Mouse (Mus musculus) fat pad, adult 2 months (tissue): ENCODE measurements around the gene Add1.
"Not testable (repeated sequence)": the region's sequence is repeated elsewhere in the genome, so short reads cannot be mapped to it uniquely, and the experiment has no call there.

Experiments used
- DNase-seq: peaks from one replicate; pipeline ENCODE4 v3.0.0-alpha.2; 2011; ENCODE audit warnings: low read depth, low spot score; ENCODE audit errors: extremely low read depth

Gene Add1

GRCm38 (mm10) chr5:34549483-34550221 is 23.8 kb upstream of the Add1 start:
- DNase-seq, result no peak

DNA sequence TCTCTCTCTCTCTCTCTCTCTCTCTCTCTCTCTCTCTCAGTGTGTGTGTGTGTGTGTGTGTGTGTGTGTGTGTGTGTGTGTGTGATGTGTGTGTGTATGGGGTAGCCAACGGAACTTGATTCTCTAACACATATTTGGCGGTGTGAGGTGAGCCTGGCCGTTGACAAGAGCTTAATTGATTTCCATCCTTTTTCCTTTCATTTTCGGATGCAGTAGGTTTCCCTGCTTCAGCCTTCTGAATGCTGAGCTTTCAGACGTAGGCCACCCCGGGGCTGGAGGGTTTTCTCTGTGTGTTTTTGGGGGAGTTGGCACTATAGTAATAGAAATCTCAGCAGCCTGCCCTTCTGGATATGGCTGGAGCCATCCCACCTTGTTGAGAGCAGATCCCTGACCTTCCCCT is 23.2 kb upstream of the Add1 start:
- no peak for DNase-seq

- DNase-seq, result no peak
These were observed 21.6 kb upstream of the Add1 start for GRCm38 (mm10) chr5:34551821-34552220.

GRCm38 (mm10) chr5:34563854-34564253 is 9.6 kb upstream of the Add1 start:
- no peak for DNase-seq

- DNase-seq, result no peak
These were observed 9.2 kb upstream of the Add1 start for GRCm38 (mm10) chr5:34564291-34564690.

GRCm38 (mm10) chr5:34565545-34566283 is 7.8 kb upstream of the Add1 start:
- peak; percentile 54 for DNase-seq

DNA sequence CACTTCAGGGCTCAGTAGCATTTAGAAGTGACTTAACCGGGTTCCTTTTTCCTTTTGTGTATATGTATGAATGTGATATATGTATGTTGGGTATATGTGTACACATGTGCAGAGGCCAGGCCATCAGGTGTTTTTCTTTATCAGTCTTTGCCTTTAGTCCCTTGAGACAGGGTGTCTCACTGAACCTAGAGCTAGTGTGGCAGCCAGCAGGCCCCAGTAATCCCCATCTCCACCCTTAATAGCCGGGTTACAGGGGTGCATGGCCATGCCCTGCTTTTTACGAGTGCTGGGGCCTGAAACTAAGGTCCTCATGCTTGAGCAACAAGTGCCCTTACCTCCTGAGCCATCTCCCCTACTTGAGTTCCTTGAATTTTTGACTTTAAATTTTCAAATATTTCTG is 1.9 kb upstream of the Add1 start:
- no peak for DNase-seq

GRCm38 (mm10) chr5:34572568-34572967 is 896 bp upstream of the Add1 start:
- not testable (repeated sequence) for DNase-seq

- DNase-seq, result no peak
These were observed 1.3 kb downstream of the Add1 start for GRCm38 (mm10) chr5:34574721-34575120.

DNA sequence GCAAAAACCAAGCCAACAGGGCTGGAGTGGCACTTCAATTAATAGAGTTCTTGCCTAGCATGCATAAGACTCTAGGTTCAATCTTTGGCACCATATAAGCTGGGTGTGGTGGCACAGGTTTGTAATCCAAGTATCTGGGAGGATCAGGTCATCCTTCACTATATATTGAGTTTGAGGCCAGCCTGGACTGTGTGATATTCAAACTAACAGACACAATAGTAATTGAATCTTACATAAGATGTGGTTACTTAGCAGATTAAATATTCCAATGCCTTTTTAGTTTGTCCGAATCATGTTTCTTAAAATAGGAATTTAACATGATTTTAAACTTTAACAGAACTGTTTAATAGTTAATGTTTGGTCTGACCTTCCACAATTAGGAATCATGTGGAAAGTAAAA is 2.8 kb downstream of the Add1 start:
- DNase-seq, result no peak

- DNase-seq, result no peak
These were observed 4.7 kb downstream of the Add1 start for GRCm38 (mm10) chr5:34578038-34578655.

DNA sequence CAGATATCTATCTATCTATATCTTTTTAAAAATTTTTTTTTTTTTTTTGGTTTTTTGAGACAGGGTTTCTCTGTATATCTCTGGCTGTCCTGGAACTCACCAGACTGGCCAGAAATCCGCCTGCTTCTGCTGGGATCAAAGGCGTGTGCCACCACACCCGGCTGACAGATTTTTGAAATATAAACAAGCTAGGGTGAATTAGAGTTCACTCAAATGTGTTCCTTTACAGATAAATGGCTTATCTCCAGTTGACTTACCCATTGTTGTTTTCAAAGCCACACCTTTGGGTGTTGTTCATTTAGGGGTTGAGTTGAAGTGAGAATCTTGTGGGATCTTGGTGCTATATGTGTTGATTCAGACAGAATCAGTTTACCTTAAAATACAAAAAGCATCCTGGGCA is 5.9 kb downstream of the Add1 start:
- no peak for DNase-seq

DNA sequence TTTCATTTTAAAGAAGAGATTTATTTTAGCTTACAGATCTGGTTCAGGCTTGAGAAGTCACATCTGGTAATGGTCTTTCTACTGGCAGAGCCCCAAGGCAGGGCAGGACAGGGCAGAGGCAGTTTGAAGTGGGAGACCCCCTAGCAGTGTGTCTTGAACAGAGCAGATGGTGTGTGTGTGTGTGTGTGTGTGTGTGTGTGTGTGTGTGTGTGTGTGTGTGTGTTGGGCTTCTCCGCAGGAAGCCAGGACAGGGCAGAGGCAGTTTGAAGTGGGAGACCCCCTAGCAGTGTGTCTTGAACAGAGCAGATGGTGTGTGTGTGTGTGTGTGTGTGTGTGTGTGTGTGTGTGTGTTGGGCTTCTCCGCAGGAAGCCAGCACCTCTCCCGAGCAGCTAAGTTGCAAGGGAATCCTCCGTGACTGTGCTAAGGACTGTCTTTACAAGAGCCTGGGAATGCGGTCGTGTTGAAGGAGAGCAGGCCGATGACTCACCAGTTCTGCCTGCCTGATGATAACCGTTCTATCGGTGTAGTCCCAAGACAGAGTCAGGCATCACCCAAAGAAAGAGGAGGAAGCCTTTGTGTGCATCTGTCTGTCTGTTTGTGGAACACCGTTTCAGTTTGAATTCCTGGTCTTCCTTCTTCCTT is 8.3 kb downstream of the Add1 start:
- not testable (repeated sequence) for DNase-seq

DNA sequence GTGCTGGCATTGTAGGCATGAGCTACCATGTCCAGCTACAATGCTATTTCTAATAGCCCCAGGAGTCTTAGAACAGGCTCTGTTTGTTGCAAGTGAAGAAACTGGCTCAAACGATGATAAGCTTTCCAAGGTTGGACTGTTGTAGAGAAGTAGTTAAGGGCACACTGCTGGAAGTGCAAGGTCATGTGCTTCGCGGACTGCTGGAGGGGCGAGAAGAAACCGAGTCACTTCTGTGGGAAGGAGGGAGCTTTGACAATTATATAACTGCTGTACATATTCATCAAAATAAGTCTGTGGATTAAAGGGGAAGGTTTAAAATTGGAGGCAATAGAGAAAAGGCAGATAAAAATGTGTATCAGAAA is 8.8 kb downstream of the Add1 start:
- DNase-seq, result no peak

DNA sequence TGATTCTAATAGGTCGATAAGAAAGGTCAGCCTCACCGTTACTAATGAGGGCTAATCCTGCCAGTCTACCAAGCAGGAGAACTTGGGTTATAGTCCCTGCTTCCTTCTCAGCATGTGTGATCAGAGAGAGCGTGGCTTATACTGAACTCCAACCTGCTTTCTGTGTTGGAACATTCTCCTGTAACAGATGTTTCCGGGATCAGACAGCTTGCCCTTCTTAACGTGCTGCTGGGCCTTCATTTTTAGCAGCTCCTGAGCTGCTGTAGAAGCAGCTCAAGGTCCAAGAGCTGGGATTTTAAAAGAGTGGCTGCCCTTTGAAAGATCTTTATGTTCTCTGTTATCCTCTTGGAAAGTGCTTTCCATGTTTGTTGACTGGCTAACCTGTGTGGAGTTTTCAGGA is 11.8 kb downstream of the Add1 start:
- DNase-seq, result no peak

DNA sequence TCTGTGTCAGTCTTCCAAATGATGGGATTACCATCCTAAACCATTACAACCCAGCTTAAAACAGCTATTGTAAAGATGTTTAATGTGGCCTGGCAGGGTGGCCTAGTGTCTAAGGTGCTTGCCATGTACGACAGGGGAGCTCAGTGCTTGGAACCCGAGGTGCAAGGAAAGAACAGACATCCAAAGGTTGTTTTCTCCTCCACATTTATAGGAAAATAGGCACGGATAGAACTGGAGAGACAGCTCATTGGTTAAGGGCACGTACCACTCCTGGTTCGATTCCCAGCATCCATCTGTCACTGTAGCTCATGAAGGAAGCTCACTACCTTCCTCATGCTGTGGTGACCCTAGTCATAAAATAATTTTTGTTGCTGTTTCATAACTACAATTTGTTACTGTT is 14.4 kb downstream of the Add1 start:
- DNase-seq, result no peak

GRCm38 (mm10) chr5:34590059-34590458 is 16.6 kb downstream of the Add1 start:
- no peak for DNase-seq

GRCm38 (mm10) chr5:34590702-34591101 is 17.2 kb downstream of the Add1 start:
- no peak for DNase-seq

DNA sequence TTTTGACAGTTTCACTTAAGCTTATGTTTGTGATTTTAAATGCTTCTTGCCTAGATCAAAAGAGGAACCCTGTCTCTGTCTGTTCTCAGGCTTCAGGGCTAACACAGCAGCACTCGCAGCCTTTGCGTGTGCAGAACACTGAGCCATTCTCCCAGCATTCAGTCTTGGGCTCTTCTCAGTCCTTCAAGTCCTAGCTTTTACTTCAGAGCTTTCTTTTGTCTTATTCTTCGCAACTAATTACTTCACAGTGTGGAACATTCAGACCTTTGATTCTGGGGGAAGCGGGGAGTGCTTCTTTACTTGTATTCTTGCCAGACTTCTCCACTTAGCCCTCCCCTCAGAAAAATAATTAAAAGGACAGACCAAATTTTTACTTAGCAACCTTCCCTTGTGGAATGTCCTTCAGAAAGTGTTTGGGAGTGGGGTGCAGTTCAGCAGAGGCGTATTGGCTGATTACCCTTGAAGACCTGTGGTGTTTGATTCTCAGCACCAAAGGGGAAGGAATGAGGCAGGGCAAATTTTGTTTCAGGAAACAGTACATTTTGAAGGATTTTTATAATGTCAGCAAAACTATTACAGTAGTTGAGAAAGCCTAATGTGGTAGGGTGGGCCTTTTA is 18.0 kb downstream of the Add1 start:
- DNase-seq, result no peak

- DNase-seq, result not testable (repeated sequence)
These were observed 18.8 kb downstream of the Add1 start for GRCm38 (mm10) chr5:34592224-34592623.

- no peak for DNase-seq
These were observed 19.2 kb downstream of the Add1 start for GRCm38 (mm10) chr5:34592666-34593065.
